Mouse (Mus musculus) layer of hippocampus, adult 8-10 months (tissue): ENCODE measurements around the gene Plb1. TPM values are rescaled to one million over a fixed set of nuclear protein-coding genes. Genes with fewer than 3 reads are reported as not detected.

Experiments
- DNase-seq, 2 experiments: peaks; one replicate each; pipeline ENCODE4 v3.0.0; 2022; ENCODE audit warnings: low spot score in 2 of 2
- total RNA-seq, 4 experiments: library from RNA; stranded (reverse); gene quantifications; 2 replicates each; pipeline ENCODE4 v1.2.4; 2022

Gene Plb1
- 1 to 10 TPM in 1 of 4 experiments, under 1 TPM in 3; 0.85 to 1.7 (median 0.94) TPM for total RNA-seq

GRCm38 (mm10) chr5:32232474-32232873, at the start of gene Plb1:
Gene Plb1 (plus strand): TSS chr5:32232708.
- DNase-seq, result no peak

GRCm38 (mm10) chr5:32182885-32183629, 49.5 kb upstream of the Plb1 start:
- no peak for DNase-seq

DNA sequence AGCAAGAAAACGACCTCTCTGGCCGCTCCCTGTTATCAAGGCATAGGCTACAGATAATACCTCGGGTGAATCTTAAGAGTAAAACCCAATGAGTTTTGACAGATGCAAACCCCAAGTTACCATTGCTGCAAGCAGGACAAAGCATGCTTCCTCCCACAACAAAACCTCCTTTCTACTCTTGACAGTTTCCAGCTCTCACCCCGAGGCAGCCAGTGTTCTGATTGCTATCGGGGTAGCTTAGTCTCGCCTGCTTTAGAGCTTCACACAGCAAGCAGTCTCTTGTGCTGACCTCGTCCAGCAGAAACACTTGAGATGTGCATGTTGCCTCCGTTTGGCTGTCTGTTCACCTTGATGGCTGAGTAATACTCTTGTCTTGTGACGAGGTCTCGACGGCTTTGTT, 44.8 kb upstream of the Plb1 start:
- no peak for DNase-seq

- DNase-seq, result no peak
These were observed 41.2 kb upstream of the Plb1 start for GRCm38 (mm10) chr5:32191259-32191658.

DNA sequence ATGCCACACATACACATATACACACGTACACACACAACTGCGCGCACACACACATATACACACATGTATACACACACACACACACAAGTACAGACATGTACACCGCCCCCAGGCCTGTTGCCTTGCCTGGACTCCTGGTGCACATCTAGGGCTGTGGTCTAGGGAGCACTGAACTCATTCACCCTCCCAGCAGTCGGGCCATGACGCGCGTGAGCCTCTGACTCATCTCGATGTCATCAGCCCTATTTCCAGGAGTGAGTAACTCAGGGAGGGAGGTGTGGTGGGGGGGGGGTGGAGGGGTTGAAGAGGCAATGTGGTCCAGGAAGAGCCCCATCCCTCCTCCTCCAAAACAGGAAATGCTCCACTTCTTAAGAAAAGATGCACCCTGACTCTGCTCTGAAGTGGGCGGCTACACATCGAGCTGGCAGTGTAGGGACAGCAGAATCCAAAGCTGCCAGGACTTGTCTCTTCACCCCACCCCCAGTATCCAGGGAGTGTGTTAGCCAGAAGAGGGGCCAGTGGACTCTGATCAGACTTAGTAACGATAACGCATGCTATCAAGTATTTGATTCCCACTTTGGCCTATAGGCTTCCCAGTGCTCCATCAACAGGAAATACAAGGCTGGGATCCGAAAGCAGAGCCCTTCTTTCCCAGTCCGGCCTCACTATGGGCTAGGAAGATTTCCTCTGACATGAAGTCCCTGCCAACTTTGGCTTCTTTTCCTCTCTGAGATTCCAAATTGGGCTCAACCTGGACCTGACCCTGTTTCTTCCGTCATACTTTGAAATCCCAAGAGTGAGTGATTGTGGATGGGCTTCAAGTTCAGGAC, 40.3 kb upstream of the Plb1 start:
- no peak for DNase-seq

DNA sequence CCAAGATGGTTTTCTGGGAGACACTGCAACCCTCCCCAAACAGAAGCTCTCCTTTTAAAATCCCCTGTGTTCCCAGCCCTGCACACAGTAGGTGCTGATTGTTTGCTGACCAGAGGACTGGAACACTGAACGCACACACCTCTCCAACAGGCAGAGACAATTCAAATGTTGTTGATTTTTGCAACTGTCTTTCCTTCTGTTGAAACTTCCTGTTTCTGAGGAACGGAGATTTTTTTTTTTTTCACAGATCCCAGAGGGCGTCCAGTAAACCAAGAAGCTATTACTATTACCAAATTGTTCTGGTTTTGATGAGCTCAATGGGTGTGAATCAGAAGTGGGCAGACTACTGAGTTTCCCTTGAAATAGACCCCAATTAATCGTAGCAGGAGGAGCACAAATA, 38.3 kb upstream of the Plb1 start:
- no peak for DNase-seq

DNA sequence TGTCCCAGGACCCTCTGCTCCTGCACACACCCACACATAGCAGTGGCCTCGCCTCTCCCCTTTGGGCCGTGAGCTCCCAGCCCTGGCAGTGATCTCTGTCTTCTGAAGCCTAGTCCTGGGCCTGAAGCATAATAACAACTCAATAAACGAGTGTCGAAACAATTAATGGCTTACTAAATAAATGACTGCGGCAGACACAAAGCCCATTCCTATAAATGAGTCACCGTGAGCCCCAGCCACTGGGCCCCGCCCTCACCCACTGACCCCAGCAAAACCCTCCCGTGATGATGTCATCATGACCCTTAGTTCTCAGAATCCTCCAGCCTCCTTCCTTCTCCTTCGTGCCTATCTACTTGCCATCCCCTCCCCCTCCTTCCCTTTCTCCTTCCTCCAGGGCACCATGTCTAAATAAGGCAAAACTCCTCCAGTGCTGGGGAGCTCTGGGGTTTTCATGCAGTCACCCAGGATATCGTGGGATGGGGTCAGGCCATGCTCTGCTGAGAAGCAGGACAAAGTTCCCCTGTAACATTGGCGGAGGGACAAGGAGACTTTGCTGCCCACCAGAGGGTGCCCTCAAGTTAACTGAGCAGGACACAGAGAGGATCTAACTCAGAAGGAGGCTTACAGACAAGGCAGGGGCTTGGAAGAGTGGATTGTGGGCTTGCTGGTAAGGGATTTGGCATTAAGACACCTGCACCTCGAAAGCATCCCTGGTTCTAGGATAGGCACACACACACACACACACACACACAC, 36.5 kb upstream of the Plb1 start:
- no peak for DNase-seq

DNA sequence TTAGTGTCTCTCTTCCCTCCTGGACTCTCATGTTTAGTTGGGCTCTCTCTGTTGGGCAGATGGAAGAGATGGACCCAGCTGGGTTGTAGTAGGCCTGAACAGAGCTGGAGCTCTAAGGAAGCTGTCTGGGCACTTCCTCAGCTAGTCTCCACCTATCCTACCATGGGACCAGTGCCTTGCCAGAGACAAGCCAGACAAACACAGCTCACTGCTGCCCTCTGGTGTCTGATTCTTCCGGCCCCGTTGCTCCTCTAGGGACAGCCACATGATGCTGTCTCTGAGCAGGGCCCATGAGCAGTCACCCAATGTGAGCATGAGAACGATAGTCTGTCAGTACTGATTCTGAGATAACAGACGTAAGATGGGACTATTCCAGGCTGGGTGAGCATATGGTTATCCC, 34.8 kb upstream of the Plb1 start:
- DNase-seq, result peak; percentile 87 to 97

GRCm38 (mm10) chr5:32199136-32199535, 33.4 kb upstream of the Plb1 start:
- DNase-seq, result no peak

DNA sequence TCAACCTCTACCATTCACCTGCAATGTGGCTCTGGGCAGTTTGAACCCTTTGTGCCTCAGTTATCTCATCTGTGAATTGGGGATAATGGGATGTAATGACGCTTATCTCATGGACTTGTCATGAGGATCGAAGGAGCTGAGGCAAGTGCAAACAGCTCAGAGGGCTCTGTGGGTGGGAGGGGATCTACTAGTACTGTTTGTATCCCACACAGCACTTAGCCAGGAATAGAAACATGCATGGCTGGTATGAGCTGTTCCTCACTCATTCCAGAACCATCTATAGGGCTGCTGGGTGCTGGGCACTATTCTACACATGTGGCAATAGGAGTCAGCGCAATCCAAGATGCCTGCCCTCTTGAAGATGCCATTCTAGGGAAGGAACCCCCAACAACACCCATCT, 32.9 kb upstream of the Plb1 start:
- DNase-seq, result no peak

GRCm38 (mm10) chr5:32204653-32205052, 27.9 kb upstream of the Plb1 start:
- DNase-seq, result no peak

DNA sequence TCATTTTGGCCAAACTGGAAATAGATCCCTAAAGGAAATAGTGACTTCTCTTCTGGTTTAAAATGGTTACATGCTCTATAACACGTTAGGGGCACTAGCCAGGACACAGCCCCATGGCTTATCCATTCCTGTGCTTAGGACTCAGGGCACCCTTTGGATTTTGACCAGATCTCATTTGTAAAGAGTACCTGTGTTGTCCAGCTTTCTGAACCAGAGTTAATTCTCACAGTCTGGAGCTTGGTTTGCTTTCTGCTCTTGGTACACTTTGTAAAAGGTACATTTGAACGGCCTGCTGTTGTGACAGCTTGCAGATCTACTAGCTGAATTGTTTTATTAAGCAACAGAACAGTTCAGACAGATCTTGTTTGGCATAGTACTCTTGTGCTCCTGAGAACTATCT, 25.8 kb upstream of the Plb1 start:
- DNase-seq, result peak; percentile 40 to 53

DNA sequence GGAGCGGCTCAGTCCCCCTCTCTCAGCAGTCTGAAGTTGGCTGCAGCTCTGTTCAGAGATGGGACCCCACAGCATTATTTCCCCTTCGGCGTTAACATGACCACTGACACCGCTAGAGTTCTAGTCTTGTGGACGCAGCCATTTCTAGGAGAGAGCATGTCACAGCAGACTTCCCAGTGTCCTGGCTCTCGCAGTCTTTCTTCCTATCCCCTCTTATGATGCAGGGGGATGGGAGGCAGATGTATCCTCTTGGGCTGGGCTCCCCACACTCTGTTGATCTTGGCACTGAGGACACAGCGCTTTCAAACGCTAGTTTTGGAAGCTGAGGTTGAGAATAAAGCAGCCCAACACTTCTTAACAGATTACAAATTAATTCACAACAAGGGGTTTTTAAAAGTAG, 24.0 kb upstream of the Plb1 start:
- DNase-seq, result no peak

DNA sequence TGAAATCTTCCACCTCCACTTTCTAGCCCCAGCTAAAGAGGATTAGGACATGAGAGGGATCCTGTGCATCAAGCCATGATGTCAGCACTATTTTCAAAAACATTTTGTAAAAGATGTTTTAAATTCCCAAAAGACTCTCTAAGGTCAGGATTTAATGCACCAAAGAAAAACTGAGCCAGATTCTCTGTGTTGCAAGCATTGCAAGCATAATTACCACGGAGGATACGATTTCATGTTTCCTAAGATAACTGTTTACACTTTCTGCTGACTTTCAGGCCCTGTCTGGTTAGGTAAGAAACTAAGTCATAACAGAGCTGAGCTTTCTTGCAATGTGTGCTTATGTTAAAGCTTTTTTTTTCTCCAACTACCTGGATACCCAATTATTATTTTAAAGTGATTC, 21.5 kb upstream of the Plb1 start:
- DNase-seq, result no peak

GRCm38 (mm10) chr5:32213746-32214145, 18.8 kb upstream of the Plb1 start:
- no peak for DNase-seq

DNA sequence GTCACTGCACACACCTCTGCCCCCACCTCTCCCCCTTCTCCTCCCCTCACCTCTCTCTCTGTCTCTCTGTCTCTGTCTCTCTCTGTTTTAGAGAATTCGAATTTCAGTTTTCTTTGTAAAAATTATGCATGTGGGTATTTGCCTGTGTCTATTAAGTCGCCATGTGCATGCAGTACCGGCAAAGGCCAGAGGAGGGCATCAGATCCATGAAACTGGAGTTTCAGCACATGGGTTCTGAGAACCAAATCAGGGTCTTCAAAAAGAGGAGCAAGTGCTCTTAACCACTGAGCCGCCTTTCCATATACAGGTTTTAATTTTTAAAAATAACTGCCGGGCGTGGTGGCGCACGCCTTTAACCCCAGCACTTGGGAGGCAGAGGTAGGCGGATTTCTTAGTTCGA, 17.0 kb upstream of the Plb1 start:
- DNase-seq, result no peak

DNA sequence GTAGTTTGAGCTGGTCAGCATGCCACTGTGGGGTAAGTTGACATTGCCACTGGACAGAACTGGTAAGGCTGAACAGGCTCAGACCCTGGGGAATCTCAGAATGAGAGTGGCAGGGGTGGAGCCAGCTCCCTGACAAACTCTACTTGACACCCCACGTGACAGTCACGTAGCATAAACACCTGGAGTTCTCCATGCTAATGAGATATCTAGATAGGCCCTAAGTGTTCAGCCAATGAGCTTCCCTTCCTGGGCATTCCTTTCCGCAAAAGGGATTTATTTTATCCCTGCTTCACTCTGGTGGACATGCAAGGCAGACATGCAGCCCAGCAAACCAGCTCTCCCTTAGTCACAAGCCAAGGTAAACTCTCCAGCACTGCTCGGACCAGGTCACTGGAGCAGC, 16.0 kb upstream of the Plb1 start:
- no peak for DNase-seq

- no peak for DNase-seq
These were observed 15.0 kb upstream of the Plb1 start for GRCm38 (mm10) chr5:32217477-32217876.

- DNase-seq, result no peak
These were observed 2.1 kb upstream of the Plb1 start for GRCm38 (mm10) chr5:32230372-32230771.

DNA sequence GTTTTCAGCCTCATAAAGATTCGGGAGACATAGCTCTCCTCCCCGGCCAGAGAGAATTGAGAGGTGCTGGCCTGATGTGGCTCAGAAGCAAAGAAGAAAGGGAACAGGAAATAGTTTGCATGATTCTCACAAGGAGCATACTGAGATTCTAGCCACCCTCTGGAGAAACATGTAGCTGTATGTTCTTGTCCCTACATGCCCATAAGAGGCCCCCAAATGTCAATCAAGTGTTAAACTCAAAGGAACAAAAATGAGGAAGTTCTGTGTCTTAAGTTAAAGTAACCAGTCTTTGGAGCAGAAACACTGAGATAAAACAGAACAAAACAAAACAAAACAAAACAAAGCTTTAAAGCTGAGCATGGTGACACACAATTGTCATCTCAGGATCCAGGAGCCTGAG, 6.8 kb downstream of the Plb1 start:
- no peak for DNase-seq

GRCm38 (mm10) chr5:32240741-32241140, 8.2 kb downstream of the Plb1 start:
- no peak for DNase-seq

- DNase-seq, result no peak
These were observed 10.9 kb downstream of the Plb1 start for GRCm38 (mm10) chr5:32243286-32243885.
